Mouse (Mus musculus) c-Kit-positive CD71-positive TER-119-negative erythroid progenitor cells, embryonic 14.5 days (primary cell): Measurements from ENCODE around the gene Mup18.
"Not testable (repeated sequence)": the region's sequence is repeated elsewhere in the genome, so short reads cannot be mapped to it uniquely, and the experiment has no call there.

ENCODE experiments used
- DNase-seq: peaks from one replicate; pipeline ENCODE4 v3.0.0-alpha.2; 2013; ENCODE audit warnings: low read depth

Gene Mup18

GRCm38 (mm10) chr4:61674036-61674435 lies at the start of gene Mup18:
TSS of gene Mup18 (minus strand) at chr4:61674136.
- DNase-seq = not testable (repeated sequence)

GRCm38 (mm10) chr4:61714296-61714695 lies 40.4 kb upstream of the Mup18 start:
- DNase-seq = not testable (repeated sequence)
